Mouse (Mus musculus) lung, postnatal 25 days (tissue): ENCODE data around the gene Jup.
A peak's percentile ranks its signal among the peaks of the same experiment; 100 is the strongest.
"Not testable (repeated sequence)": the region's sequence is repeated elsewhere in the genome, so short reads cannot be mapped to it uniquely, and the experiment has no call there.

Experiments used
- DNase-seq: peaks from one replicate; pipeline ENCODE4 v3.0.0; 2022; ENCODE audit warnings: low spot score

Gene Jup

GRCm38 (mm10) chr11:100391081-100391883 is 6.3 kb downstream of the Jup start:
- DNase-seq: peak; percentile 92

DNA sequence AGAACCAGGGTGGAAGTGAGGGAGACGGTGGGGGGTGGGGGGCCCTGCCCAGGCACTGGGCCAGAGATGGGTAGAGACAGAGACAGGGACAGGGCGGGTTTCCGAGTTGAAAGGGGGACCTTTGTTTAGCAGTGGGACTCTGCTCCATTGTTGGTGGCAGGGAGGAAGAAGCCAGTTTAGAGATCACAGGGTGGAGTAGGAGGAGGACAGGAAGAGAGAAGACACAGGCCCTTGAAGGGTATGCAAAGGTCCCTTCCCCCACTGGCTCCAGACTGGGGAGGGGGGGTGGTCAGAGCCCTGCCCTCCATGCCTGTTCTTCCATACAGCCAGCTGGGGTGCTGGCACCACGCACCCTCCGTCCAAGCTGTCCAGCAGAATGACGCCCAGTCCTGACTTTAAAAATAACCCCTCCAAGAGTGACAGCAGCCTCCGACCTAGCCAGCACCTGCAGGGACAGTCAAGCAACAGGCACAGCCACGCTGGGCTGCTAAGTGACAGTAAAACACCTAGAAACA is 7.6 kb downstream of the Jup start:
- DNase-seq: peak; percentile 87

- DNase-seq: peak; percentile 77
Measured at GRCm38 (mm10) chr11:100388588-100388987, 9.0 kb downstream of the Jup start.

GRCm38 (mm10) chr11:100387589-100388375 is 9.8 kb downstream of the Jup start:
- peak; percentile 79 for DNase-seq

GRCm38 (mm10) chr11:100387111-100387510 is 10.5 kb downstream of the Jup start:
- no peak for DNase-seq

GRCm38 (mm10) chr11:100386586-100386985 is 11.0 kb downstream of the Jup start:
- peak; percentile 82 for DNase-seq

GRCm38 (mm10) chr11:100385016-100385415 is 12.5 kb downstream of the Jup start:
- no peak for DNase-seq

- DNase-seq: no peak
Measured at GRCm38 (mm10) chr11:100382682-100383081, 14.9 kb downstream of the Jup start.

- no peak for DNase-seq
Measured at GRCm38 (mm10) chr11:100379311-100379710, 18.3 kb downstream of the Jup start.

GRCm38 (mm10) chr11:100378446-100378845 is 19.1 kb downstream of the Jup start:
- no peak for DNase-seq

- no peak for DNase-seq
Measured at GRCm38 (mm10) chr11:100377989-100378388, 19.6 kb downstream of the Jup start.

GRCm38 (mm10) chr11:100376746-100377389 is 20.7 kb downstream of the Jup start:
- DNase-seq: no peak

- DNase-seq: no peak
Measured at GRCm38 (mm10) chr11:100376005-100376404, 21.6 kb downstream of the Jup start.

DNA sequence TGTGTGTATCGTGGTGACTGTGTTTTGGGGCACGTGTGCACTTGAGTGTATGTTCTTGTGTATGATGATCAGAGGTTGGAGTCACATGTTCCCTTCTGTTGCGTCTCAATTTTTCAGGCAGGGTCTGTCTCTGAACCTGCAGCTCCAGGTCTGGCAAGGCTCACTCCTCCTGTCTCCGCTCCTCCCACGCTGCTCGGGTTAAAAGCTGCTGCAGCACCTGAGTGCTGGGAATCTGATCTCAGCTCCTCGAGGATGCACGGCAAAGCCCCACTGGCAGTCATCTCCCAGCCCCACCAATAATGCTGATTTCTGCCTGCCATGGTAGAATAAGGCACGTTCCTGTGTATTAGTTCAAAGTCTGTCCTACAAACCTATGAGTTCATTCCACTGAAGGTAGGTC is 22.4 kb downstream of the Jup start:
- no peak for DNase-seq

GRCm38 (mm10) chr11:100371981-100372558 is 25.5 kb downstream of the Jup start:
- DNase-seq: no peak

GRCm38 (mm10) chr11:100369822-100370221 is 27.7 kb downstream of the Jup start:
- no peak for DNase-seq

- no peak for DNase-seq
Measured at GRCm38 (mm10) chr11:100369145-100369544, 28.4 kb downstream of the Jup start.

- peak; percentile 81 for DNase-seq
Measured at GRCm38 (mm10) chr11:100362979-100363562, 34.5 kb downstream of the Jup start.

DNA sequence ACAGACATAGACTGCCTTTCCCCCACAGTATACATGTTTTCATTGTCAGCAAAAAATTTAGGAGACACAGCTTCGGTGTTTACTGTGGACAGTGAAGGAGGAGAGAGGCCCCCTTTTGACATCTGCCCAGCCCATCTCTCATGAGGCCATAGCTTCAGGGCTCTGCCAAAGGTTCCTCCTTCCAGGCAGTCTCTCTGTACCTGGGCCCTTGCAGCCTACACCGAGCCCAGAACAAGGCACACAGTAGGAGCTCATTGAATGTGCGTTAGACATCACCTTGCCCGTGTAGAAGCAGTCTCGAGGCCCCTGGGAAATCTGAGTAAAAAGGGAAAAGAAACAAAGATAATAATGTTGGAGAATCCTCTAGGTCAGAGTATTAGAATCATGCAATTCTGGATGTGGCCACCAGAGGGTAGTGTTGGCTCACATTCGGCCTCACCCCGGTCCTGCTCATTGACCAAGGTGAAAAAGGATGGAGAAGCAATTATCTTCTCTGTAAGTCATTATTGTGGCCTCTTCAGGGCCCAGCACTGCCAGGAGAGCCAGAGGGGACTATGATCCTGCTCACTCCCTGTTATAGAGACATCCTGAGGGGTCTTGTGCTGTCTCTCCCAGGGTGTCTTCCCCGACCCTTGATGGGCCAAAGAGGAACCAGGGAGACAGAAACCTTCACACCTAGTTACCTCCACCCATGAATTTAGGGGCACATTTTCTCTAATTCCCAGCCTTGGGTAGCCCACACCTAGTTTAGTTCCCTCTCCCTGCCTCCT is 35.2 kb downstream of the Jup start:
- DNase-seq: peak; percentile 79

DNA sequence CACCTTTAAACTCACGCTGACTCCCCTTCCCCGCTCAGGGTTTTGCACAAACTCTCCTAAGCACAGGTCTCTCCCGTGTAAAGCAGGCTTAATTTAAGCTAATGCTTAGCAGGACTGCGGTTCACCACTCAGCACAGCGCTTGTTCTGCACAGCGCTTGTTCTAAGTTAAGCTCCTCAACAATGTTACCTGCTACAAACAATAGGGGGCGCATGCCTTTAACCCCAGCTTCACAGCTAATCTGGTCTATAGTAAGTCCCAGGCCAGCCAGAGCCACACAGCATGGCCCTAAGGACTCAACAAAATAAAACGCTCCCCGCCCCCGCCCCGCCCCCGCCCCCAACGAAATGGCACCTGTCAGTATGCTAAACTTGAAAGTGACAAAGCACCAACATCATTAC is 36.5 kb downstream of the Jup start:
- DNase-seq: not testable (repeated sequence)

GRCm38 (mm10) chr11:100360175-100360574 is 37.4 kb downstream of the Jup start:
- no peak for DNase-seq
